Mouse (Mus musculus) liver, embryonic 15.5 days (tissue): ENCODE measurements around the gene Gmip. TPM values are rescaled to one million over a fixed set of nuclear protein-coding genes. Genes with fewer than 3 reads are reported as not detected.
A peak's percentile ranks its signal among the peaks of the same experiment; 100 is the strongest.

Experiments used
- ATAC-seq: fragments of 200-750 bp; cut with Nextera tagmentation; 2 replicates; pipeline ENCODE4 v1.8.0; 2017; ENCODE audit warnings: moderate number of reproducible peaks, mild to moderate bottlenecking, moderate library complexity; ENCODE audit not compliant: insufficient read depth
- H3K27ac ChIP-seq: fragments of 300-500 bp; sonication (generic); replicated peaks from 2 replicates; pipeline ENCODE4 v1.5.1; 2015; ENCODE audit warnings: mild to moderate bottlenecking, inconsistent platforms
- H3K27me3 ChIP-seq: fragments of 300-500 bp; sonication (generic); 2 replicates; pipeline ENCODE4 v1.6.1; 2015; ENCODE audit warnings: mild to moderate bottlenecking, inconsistent platforms
- H3K36me3 ChIP-seq: fragments of 300-500 bp; sonication (generic); replicated peaks from 2 replicates; pipeline ENCODE4 v1.6.1; 2015; ENCODE audit warnings: moderate library complexity, mild to moderate bottlenecking, inconsistent platforms
- H3K4me1 ChIP-seq: fragments of 300-500 bp; sonication (generic); replicated peaks from 2 replicates; pipeline ENCODE4 v1.6.1; 2015; ENCODE audit warnings: inconsistent platforms
- H3K4me2 ChIP-seq: fragments of 300-500 bp; sonication (generic); 2 replicates; pipeline ENCODE4 v1.6.1; 2015; ENCODE audit warnings: moderate library complexity, mild to moderate bottlenecking, inconsistent platforms
- H3K4me3 ChIP-seq: fragments of 300-500 bp; sonication (generic); replicated peaks from 2 replicates; pipeline ENCODE4 v1.5.1; 2015; ENCODE audit warnings: mild to moderate bottlenecking, inconsistent platforms
- H3K9ac ChIP-seq: fragments of 300-500 bp; sonication (generic); 2 replicates; pipeline ENCODE4 v1.6.1; 2015; ENCODE audit warnings: moderate library complexity, mild to moderate bottlenecking, inconsistent platforms
- H3K9me3 ChIP-seq: fragments of 300-500 bp; sonication (generic); replicated peaks from 2 replicates; pipeline ENCODE4 v1.6.1; 2016; ENCODE audit warnings: inconsistent platforms
- WGBS: fragments of 180-500 bp; shearing (Covaris S2); methylation state at CpG from one replicate; pipeline ENCODE4 v1.1.7; 2015; ENCODE audit warnings: mixed read lengths; ENCODE audit not compliant: insufficient replicate concordance; 5-methylcytosine and 5-hydroxymethylcytosine counted together
- polyA plus RNA-seq: library from polyadenylated mRNA; unstranded; fragments of >200 nt; fragmentation: Nextera tagmentation; extraction: Ambion mirVana; gene quantifications from 2 replicates; pipeline ENCODE4 v1.2.1, GENCODE M21; 2015

Gmip gene
- polyA plus RNA-seq: 5.7 and 7.5 TPM in 2 replicates

DNA sequence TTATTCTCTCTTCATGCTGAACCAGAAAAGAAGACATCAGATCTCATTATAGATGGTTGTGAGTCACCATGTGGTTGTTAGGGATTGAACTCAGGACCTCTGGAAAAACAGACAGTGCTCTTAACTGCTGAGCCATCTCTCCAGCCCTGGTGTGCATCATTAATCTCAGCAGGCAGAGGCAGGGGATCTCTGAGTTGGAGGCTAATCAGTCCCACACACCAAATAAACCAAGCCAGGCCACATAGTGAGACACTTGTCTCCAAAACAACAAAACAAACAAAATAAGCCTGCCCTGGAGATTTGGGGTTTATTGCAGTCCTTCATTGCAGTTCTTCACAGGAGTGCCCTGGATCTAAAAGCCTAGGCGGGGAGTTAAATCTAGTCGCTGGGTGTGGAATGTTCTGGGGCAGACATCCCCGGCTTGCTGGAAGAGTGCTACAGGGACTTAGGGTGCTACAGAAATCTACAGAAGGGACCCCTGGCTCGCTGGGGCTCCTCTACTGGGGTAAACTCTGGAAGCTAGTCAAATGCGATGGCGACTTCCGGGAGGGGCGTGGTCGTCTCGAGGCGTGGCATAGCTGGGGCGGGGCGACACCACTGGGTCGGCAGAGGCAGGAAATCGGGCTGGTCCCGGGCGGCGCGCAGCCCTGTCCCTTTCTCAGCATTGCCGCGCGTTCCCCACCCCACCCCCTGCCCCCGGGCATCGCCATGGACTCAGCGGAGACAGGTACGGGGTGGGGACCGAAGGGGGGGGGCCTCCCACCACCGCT lies at the start of gene Gmip:
Gene Gmip (plus strand): TSS at position 586 of the 770 bp plus-strand sequence.
- peak; percentile 75 for ATAC-seq
- H3K27ac ChIP-seq: peak within 1 kb of the TSS; percentile 10; the same call in 1 of the 2 replicates
- peak within 1 kb of the TSS; percentile 48 for H3K9ac ChIP-seq
- peaks cover 56% of the 10 kb centered on the region for H3K36me3 ChIP-seq
- H3K4me2 ChIP-seq: peak within 1 kb of the TSS; percentile 87
- peak within 1 kb of the TSS; percentile 62 for H3K4me3 ChIP-seq
- 5% methylated on average over 24 of the region's 28 CpGs for WGBS
- no peaks in the 10 kb centered on the region for H3K27me3 ChIP-seq
- H3K4me1 ChIP-seq: peaks cover 19% of the 10 kb centered on the region
- no peaks in the 10 kb centered on the region for H3K9me3 ChIP-seq

DNA sequence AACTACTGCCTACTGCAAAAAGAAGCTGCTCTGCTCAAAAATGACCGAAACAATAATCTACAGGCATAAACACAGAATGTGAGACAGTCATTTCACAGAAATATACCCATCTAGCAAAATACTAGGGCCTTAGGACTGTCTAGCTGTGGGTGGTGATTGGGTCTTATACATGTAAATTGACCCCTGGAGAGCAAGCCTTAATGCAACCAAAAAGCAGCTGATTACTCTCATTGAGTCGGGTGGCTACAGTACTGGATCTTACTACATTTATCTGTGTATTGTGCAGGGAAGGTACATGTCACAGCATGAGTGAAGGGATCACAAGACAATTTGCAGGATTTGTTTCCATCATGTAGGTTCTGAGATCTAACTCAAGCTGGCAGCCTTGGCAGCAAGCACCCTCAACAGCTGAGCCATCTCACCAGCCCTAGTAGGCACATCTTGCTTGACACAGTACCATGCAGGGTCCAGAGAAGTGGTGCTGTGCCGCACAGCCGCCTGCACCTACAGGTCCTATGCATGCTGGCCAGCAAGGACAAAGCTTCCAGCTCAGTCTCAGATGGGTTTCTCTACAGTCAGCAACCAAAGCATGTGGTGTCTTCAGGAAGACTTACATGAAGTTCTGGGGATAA lies 46.5 kb upstream of the Gmip start:
- no peak for ATAC-seq
- H3K27me3 ChIP-seq: no peaks in the 10 kb centered on the region
- 83% methylated on average over 4 of the region's 4 CpGs for WGBS
- peaks cover 80% of the 10 kb centered on the region for H3K36me3 ChIP-seq
- no peak overlapping the region for H3K27ac ChIP-seq
- no peaks in the 10 kb centered on the region for H3K9me3 ChIP-seq
- no peak overlapping the region for H3K9ac ChIP-seq
- no peak overlapping the region for H3K4me2 ChIP-seq
- H3K4me3 ChIP-seq: no peak overlapping the region
- H3K4me1 ChIP-seq: no peaks in the 10 kb centered on the region

- Histone ChIP-seq H3K27ac (no peak overlapping the region), H3K4me1 (peaks cover 38% of the 10 kb centered on the region), H3K36me3 (peaks cover 46% of the 10 kb centered on the region), H3K4me3 (no peak overlapping the region), H3K4me2 (no peak overlapping the region), H3K9me3 (no peaks in the 10 kb centered on the region), H3K9ac (no peak overlapping the region), H3K27me3 (no peaks in the 10 kb centered on the region)
- WGBS: 79% methylated on average over 9 of the region's 9 CpGs
- ATAC-seq: no peak
These were observed 37.3 kb upstream of the Gmip start for GRCm38 (mm10) chr8:69771221-69771620.

DNA sequence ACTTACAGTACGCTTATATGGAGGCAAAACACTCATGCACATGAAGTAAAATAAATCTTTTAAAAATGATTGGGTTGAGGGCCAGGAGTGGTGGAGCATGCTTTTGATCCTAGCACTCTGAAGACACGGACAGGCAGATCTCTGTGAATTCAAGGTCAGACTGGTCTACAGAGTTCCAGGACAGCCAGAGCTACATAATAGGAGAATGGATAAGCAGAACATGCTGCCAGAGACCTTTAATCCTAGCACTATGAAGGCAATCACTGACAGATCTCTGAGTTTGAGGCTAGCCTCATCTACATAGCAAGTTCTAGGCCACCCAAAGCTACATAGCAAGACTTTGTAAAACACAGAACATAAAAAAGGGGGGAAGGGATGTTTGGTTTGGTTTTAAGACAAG lies 36.4 kb upstream of the Gmip start:
- H3K4me3 ChIP-seq: no peak overlapping the region
- WGBS: 81% methylated on average over 2 of the region's 2 CpGs
- H3K9me3 ChIP-seq: no peaks in the 10 kb centered on the region
- H3K4me2 ChIP-seq: no peak overlapping the region
- H3K36me3 ChIP-seq: peaks cover 37% of the 10 kb centered on the region
- no peak overlapping the region for H3K27ac ChIP-seq
- H3K27me3 ChIP-seq: no peaks in the 10 kb centered on the region
- ATAC-seq: no peak
- no peak overlapping the region for H3K9ac ChIP-seq
- H3K4me1 ChIP-seq: peaks cover 38% of the 10 kb centered on the region

DNA sequence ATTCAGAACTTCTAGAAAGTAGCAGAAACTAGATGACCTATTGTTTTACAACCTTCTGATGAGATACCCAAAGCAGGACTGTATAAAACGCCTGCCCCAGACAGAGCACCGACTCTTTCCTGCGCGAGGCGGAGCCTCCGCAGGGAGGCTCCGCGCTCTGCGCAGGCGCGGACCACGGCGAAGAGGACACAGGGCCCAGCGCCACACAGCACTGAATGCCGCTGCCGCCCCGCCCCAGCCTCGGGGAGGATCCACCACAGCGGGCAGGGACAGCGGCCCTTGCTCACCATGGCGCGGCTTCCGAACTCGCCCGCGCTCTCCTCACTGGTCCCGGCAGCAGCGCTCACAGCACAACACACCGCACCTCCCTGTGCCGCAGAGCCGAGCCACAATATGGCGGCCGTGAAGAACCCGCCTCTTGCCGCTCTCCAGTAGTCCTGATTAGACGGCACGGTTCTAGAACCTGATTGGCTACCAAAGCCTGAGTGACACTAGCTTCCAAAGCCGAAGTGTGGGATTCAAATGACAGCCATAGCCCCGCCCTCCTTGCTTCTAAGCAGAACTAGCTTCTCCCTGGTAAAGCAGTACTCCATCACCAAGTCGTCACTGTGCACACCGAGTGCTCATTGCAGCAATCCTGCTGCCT lies 33.9 kb upstream of the Gmip start, which contains the start of gene Gm20422:
Gene Gm20422 (minus strand): TSS at position 384 of the 646 bp plus-strand sequence.
- peak within 1 kb of the TSS; percentile 99 for H3K27ac ChIP-seq
- no peaks in the 10 kb centered on the region for H3K27me3 ChIP-seq
- ATAC-seq: peak; percentile 98
- peak within 1 kb of the TSS; percentile 68 for H3K4me2 ChIP-seq
- WGBS: under 1% methylated on average over 41 of the region's 41 CpGs
- H3K9ac ChIP-seq: peak within 1 kb of the TSS; percentile 92
- peaks cover 38% of the 10 kb centered on the region for H3K4me1 ChIP-seq
- no peaks in the 10 kb centered on the region for H3K9me3 ChIP-seq
- H3K4me3 ChIP-seq: peak within 1 kb of the TSS; percentile 78
- H3K36me3 ChIP-seq: peaks cover 12% of the 10 kb centered on the region; the same call in 1 of the 2 replicates

GRCm38 (mm10) chr8:69775149-69775534 lies 33.3 kb upstream of the Gmip start:
- Histone ChIP-seq H3K27ac (peak overlapping the region; percentile 99; the same call in 1 of the 2 replicates), H3K9ac (no peak overlapping the region)

DNA sequence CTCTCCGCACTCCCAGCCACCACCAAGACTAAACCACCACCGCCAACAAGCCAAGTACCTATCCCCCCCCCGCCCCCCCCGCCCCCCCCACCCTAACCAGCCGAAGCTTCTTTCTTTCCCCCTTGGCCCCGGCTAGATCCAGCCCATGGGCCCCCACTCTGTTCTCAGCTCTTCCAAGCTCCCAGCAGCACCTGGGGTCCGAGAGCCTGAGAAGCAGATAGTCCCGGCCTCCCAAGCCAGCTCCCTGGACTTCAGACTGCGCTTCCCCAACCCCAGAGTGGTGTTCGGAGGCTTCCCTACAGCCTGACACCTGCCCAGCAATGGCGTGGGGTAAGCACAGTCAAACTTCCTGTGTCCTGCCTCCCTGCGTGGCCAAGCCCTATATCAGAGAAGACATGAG lies 31.4 kb upstream of the Gmip start:
- peaks cover 25% of the 10 kb centered on the region for H3K4me1 ChIP-seq
- no peak overlapping the region for H3K9ac ChIP-seq
- no peak overlapping the region for H3K4me2 ChIP-seq
- no peaks in the 10 kb centered on the region for H3K27me3 ChIP-seq
- H3K4me3 ChIP-seq: no peak overlapping the region
- H3K27ac ChIP-seq: no peak overlapping the region
- H3K9me3 ChIP-seq: no peaks in the 10 kb centered on the region
- WGBS: 65% methylated on average over 11 of the region's 12 CpGs
- no peak for ATAC-seq
- 0 out of 2 replicates have a peak, but pooled peaks cover 4% of the 10 kb centered on the region for H3K36me3 ChIP-seq

More at GRCm38 (mm10) chr8:69775149-69775534, 33.3 kb upstream of the Gmip start:
- peaks cover 7% of the 10 kb centered on the region; the same call in 1 of the 2 replicates for H3K36me3 ChIP-seq
- H3K27me3 ChIP-seq: no peaks in the 10 kb centered on the region
- no peaks in the 10 kb centered on the region for H3K9me3 ChIP-seq
- H3K4me3 ChIP-seq: peak overlapping the region; percentile 78
- WGBS: 39% methylated on average over 2 of the region's 2 CpGs
- peak overlapping the region; percentile 68 for H3K4me2 ChIP-seq
- H3K4me1 ChIP-seq: peaks cover 33% of the 10 kb centered on the region
- ATAC-seq: no peak

DNA sequence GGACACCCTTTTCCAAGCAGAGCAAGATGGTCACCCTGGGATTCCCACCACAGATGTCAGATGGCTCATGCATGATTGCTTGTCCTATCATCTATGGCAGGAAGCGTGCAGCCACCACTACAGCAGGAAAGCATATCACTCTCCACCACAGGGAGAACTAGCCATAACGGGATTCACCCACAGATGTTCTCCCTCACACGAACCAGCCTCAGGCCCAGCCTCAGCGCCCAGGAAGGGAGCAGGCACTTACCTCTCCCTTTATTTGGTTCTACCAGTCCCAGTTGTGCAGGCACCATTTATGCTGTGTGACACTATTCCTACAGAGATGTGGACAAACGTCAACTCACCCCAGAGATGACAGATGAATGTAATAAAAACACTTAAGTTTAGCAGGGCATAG lies 19.4 kb upstream of the Gmip start:
- no peak overlapping the region for H3K9ac ChIP-seq
- WGBS: 34% methylated on average over 5 of the region's 5 CpGs
- no peak overlapping the region for H3K4me3 ChIP-seq
- H3K27ac ChIP-seq: no peak overlapping the region
- peaks cover 40% of the 10 kb centered on the region for H3K4me1 ChIP-seq
- H3K9me3 ChIP-seq: no peaks in the 10 kb centered on the region
- H3K27me3 ChIP-seq: no peaks in the 10 kb centered on the region
- peaks cover 10% of the 10 kb centered on the region for H3K36me3 ChIP-seq
- H3K4me2 ChIP-seq: no peak overlapping the region
- ATAC-seq: no peak

DNA sequence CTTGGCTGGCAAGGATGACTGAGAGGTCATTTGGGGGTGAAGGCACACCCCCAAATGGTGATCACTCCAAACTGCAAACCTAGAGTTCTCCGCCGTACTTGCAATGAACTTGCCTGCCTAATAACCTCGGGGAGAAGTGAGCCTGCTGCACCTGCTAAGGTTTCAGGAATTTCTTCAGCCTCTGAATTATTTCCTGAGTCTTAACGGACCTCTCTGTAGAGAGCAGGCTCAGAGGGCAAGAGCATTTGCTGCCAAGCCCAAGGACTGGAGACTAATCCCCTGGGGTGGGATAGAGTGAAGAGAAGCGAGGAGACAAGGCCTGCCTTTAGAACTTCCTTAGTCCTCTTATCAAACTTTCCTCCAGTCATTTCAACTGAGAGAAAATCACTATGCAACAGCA lies 18.7 kb upstream of the Gmip start:
- Histone ChIP-seq H3K36me3 (peaks cover 16% of the 10 kb centered on the region), H3K4me3 (peak overlapping the region; percentile 93), H3K9me3 (no peaks in the 10 kb centered on the region), H3K4me2 (peak overlapping the region; percentile 85), H3K27me3 (no peaks in the 10 kb centered on the region), H3K9ac (no peak overlapping the region), H3K27ac (peak overlapping the region; percentile 99; the same call in 1 of the 2 replicates), H3K4me1 (peaks cover 41% of the 10 kb centered on the region)
- WGBS: 39% methylated on average over 5 of the region's 5 CpGs
- no peak for ATAC-seq

DNA sequence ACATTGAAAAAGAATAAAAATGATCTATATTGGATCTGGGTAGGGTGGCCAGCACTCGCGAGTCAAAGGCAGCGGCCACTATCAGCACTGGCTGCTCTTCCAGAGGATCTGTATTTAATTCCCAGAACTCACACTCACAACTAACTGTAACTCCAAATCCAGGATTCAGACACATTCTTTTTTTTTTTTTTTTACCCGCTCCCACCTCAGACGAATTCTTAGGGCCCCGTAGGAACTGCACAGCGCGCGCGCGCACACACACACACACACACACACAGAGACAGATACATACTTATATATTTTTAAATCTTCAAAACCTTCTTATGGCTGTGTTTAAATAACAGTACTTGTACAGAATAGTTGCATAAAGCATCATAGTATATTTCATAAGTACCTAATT lies 18.1 kb upstream of the Gmip start:
- H3K9me3 ChIP-seq: no peaks in the 10 kb centered on the region
- 10% methylated on average over 11 of the region's 11 CpGs for WGBS
- no peak for ATAC-seq
- H3K4me1 ChIP-seq: peaks cover 41% of the 10 kb centered on the region
- H3K36me3 ChIP-seq: peaks cover 23% of the 10 kb centered on the region
- peak overlapping the region; percentile 93 for H3K4me3 ChIP-seq
- no peaks in the 10 kb centered on the region for H3K27me3 ChIP-seq
- H3K27ac ChIP-seq: peak overlapping the region; percentile 99
- peak overlapping the region; percentile 87 for H3K9ac ChIP-seq
- H3K4me2 ChIP-seq: peak overlapping the region; percentile 85
